Mouse (Mus musculus) G1E (cell line): ENCODE results near the gene Fscn1.

ENCODE experiments used
- CTCF ChIP-seq: IDR thresholded peaks from 2 replicates; pipeline ENCODE4 v1.5.1; 2012; ENCODE audit warnings: low read depth, low read length, inconsistent platforms, mixed read lengths
- GATA1 ChIP-seq: IDR thresholded peaks from 2 replicates; pipeline ENCODE4 v1.6.1; 2012; ENCODE audit warnings: borderline replicate concordance, low read length, inconsistent platforms, mixed read lengths
- GATA2 ChIP-seq: IDR thresholded peaks from 2 replicates; pipeline ENCODE4 v1.6.1; 2012; ENCODE audit warnings: low read depth, low read length, inconsistent platforms, borderline replicate concordance
- POLR2AphosphoS5 ChIP-seq: IDR thresholded peaks from 2 replicates; pipeline ENCODE4 v1.6.1; 2012; ENCODE audit warnings: low read depth, low read length, inconsistent platforms; ENCODE audit not compliant: insufficient replicate concordance
- TAL1 ChIP-seq: conservative IDR thresholded peaks from 2 replicates; pipeline ENCODE4 v1.6.1; 2012; ENCODE audit warnings: low read depth, low read length, inconsistent platforms, mixed read lengths

GRCm38 (mm10) chr5:143009383-143009782, 49.2 kb downstream of the Fscn1 start:
- TF ChIP-seq CTCF: no peak
- no peak for TF ChIP-seq POLR2AphosphoS5
- TF ChIP-seq GATA1: no peak
- TF ChIP-seq TAL1: no peak
- no peak for TF ChIP-seq GATA2
